Mouse (Mus musculus) heart, postnatal 0 days (tissue): ENCODE data around the gene Atxn1.

ENCODE experiments used
- CTCF ChIP-seq: IDR thresholded peaks from 2 replicates; pipeline ENCODE4 v1.5.1; 2016; ENCODE audit warnings: antibody characterized with exemption, control low read depth, low read depth
- EP300 ChIP-seq: IDR thresholded peaks from 2 replicates; pipeline ENCODE4 v1.6.1; 2016; ENCODE audit warnings: antibody characterized with exemption, low read depth

DNA sequence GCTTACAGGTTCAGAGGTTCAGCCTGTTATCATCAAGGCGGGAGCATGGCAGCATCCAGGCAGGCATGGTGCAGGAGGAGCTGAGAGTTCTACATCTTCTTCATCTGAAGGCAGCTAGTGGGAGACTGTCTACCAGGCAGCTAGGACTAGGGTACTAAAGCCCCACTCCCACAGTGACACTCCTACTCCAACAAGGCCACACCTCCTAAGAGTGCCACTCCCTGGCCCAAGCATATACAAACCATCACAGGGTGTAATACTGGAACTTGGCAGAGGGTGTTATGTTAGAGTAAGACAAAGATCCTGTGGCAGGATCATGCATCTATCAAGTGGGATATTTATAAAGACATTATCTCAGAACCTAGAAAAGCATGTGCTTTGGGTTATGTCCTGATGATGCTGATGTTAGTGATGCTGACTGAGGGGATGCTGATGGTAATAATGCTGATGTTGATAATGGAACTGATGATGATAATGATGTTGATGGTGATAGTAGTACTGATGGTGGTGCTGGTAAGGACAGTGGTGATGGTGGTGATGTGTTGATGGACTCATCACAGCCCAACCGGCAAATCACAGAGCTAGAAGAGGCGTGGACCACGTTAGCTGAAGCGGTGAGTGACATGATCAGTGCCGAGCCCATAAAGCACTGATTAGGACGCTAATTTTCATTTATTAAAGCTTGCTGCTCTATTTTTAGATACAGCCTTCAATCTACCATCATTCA lies 142.9 kb downstream of the Atxn1 start:
- no peak for TF ChIP-seq CTCF
- no peak for TF ChIP-seq EP300
